Mouse (Mus musculus) spleen, embryonic (tissue): ENCODE results near the gene Cdk5rap3.

ENCODE experiments used
- CTCF ChIA-PET: fragments of 350-600 bp; sonication (Branson Sonifier 250); formaldehyde crosslinking; loops from one replicate; lab custom pipeline; 2022; lab: Charles Lee

Cdk5rap3 gene

DNA sequence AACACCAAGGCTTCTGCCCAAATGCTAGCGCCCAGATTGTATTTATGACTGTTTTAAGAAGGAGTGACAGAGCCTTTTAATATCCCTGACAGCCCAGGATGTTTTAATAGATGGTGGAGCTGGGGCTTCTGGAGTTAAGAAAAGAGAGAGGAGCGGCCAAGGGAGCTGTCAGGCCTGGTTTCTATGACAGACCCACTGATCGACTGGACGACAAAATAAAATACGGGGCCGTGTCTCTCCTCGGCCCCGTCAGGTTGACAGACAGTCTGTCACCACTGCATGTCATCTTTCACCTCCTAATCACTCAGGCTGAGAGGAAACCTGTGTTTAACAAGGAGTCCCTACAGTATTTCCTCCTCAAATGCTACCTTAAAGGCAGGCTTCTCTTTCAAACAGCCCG is 15.0 kb downstream of the Cdk5rap3 start:
- CTCF ChIA-PET = no interaction called here

DNA sequence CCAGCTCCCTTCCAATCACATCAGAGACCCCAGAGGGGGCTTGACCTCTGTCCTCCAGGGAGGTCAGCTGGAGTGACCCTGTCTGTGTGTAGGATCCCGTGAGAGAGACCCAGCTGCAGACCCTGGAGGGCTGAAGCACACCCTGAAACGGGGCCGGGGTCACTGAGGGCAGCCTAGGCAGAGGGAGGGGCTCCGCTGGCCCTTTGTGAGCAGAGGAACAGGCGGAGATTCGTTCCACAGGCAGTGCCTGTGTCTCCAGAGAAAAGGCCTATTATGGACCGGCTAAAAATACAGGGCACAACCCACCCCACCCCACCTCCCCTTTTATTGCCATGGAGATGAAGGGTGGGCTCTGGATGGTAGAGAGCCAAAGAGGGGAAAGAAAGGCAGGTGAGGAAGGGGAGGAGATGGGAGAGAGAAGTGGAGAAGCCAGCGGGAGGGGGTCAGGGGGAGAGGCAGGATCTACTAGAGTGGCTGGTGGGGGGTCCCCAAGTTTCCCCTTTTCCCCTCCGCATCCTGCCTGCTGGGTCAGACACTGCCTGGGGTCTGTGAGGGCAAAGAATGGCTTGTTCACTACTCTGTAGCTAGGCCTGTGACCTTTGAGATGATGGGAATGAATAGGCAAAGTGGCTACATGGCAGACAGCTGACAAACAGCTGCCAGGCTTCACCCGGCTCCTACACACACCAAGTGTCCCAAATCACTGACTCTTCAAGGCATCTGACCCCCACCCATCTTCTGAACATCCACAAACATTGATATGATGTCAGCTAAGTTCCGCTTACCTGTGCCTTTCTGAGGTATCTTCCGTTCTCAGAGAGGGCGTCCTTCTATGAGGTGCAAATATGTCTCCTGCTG is 16.6 kb downstream of the Cdk5rap3 start:
- CTCF ChIA-PET = no interaction called here

GRCm38 (mm10) chr11:96895886-96896285 is 20.4 kb downstream of the Cdk5rap3 start:
- CTCF ChIA-PET = no interaction called here

DNA sequence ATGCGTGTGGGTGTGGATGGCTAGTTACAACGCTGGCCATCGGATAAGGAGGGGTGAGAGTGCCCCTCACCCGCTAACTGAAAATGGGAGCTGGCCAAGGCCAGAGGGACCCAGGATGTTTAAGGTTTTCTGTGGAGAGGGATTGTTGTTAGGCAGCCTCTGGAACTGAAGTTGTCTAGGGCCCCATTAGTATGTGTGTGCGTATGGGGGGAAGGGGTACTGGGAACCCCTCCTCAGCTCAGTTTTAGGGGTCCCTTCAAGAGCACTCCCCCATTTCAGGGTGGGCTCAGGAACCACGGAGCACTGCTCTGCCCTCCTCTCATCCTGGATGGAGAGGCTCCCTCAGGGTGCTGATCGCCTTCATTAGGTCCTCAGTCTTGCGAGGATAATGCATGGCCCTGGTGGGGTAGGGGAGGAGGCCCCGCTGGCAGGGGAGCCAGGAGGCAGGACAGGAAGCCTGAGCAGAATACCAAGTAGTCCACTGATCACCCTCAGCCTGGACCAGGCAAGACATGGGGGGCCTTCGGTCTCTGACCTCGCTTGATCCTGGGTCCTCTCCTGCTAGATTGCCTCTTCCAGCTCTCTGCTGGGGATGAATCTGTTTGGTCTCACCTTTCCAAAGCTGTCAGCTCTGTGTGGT is 23.0 kb downstream of the Cdk5rap3 start:
- CTCF ChIA-PET = no interaction called here

DNA sequence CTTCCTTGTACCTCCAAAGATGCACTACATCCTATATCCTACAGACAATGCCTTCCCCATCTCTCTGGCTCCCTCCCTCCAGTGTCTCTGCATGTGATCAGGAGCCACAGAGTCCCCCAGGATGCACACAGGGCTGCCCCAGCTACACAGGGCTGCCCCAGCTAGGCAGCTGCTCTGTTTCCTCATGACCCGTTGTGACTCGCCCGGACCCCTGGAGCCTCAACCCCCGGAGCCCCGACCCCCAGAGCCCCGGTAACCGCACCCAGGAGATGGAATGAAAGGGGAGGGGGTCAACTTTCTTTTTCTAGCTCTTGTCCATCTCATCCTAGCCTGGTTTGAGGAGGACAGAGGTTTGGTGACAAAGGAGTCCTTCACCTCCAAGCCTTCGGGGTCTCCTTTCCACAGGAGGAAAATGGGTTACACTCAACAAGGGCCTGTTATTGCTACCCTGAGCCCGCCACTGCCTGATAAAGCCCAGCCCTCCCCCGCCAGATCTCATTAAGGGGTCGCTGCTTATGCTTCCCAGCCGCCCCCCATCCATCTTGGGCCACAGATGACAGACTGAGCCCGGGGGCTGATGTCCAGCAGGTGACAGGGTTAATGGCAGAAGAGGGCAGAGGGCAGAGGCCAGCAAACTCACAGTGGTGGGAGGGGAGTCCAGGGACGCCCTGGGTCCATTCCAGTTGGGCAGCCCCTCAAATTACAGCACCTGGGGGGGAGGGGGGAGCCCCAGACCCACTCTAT is 24.3 kb downstream of the Cdk5rap3 start:
- CTCF ChIA-PET = no interaction called here

- CTCF ChIA-PET = no interaction called here
These were observed 29.3 kb downstream of the Cdk5rap3 start for GRCm38 (mm10) chr11:96886942-96887546.

DNA sequence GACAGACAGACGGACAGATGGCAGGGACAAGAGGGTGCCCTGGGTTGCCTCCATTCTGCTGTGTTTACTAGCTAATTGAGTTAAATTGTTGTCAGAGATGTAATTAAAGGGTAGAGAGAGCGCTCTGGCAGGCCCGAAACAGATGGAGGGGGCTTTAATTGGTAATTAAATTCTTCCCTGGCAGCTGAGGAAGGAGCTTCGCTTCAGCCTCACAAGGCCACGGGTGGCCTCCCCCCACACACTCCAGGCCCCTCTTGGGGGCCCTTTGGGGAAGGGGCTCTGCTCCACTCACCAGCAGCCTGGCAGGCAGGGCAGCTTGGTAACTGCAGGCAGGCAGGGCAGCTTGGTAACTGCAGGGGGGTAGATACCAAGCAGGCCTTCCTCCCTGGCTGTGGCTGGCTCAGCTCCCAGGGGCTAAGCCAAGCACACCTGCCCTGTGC is 30.4 kb downstream of the Cdk5rap3 start:
- CTCF ChIA-PET = no interaction called here

GRCm38 (mm10) chr11:96880296-96880695 is 36.0 kb downstream of the Cdk5rap3 start:
- CTCF ChIA-PET = no interaction called here

DNA sequence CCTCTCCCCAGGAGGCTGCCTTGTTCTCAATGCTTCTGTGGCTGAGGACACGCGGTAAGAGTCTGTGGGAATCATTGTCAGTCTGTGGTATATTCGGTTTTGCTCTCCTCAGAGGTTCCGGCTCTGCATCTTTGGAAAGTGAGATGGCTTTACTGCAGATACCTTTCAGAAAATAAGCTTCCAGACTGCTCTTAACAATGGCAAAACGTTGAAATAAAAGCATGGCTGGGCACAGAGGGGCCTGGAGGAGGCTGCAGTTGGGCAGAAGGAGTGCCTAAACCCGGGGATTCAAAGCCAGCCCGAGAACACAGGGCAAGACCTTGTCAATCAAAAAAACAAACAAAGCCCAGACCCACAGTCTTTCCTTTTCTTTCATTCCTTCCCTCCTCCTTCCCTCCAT is 36.9 kb downstream of the Cdk5rap3 start:
- CTCF ChIA-PET = no interaction called here

DNA sequence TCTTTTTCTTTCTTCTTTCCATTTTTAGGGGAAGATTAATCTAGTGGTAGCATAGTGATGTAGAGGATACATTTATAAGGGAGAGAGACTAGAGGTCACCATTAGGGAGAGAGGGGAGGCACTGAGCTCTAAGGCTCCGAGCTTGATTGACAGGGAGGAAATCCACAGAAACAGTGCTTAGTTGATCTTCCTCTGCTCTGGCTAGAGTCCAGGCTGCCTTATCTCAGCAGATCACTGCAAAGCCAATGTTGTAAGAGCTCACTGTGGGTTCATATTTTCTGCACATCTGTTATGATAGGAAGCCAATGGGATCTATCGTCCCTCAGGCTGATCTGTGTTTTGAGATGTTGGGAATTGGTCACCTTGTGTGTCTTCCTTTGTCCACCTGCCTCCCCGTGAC is 37.6 kb downstream of the Cdk5rap3 start:
- CTCF ChIA-PET = interaction anchor here (0.6 kb wide), 1 partner anchor 508 kb away, joined by 3 read pairs; no protein-coding TSS in a partner anchor

GRCm38 (mm10) chr11:96877071-96877470 is 39.2 kb downstream of the Cdk5rap3 start:
- CTCF ChIA-PET = no interaction called here

DNA sequence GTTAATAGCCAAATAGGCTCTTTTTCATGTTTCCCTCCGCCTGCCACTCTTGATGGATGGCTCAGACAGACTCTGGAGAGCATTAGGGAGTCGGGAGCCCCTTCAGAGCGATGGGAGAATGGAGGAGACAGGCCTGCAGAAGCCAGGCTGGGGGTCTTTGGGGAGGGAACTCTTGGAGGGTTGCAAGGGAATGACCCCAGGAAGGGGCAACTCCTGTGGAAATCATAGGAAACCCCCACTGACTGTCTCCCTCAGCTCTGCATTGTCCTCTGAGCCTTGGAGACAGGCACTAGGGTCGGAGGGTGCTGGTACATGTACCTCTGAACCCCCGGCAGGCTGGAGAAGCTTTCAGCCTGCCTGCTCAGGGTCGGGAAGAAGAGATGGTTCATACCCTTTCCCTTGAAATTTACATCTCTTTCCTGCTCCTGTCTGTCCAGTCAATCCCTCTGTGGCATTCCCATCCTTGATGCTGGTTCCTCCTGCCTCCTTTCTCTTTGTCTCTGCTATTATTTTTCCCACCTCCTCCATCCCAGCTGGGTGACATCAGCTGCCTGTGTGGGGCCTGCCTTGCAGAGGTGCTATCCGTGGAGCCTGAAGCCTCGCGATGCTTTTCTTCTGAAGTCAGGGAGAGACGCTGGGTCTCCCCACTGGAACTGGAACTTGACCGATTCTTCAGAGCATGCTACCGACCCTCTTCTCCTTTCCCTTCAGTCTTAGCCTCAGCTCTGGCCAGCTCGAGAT is 39.8 kb downstream of the Cdk5rap3 start:
- CTCF ChIA-PET = no interaction called here

GRCm38 (mm10) chr11:96875745-96876144 is 40.6 kb downstream of the Cdk5rap3 start:
- CTCF ChIA-PET = interaction anchor here (0.6 kb wide), 2 partner anchors 918 to 1093 kb away, joined by 3 read pairs; no protein-coding TSS in a partner anchor

- CTCF ChIA-PET = interaction anchor here (0.6 kb wide), 2 partner anchors 917 to 1093 kb away, joined by 3 read pairs; no protein-coding TSS in a partner anchor
These were observed 41.0 kb downstream of the Cdk5rap3 start for GRCm38 (mm10) chr11:96875270-96875669.

GRCm38 (mm10) chr11:96873601-96874140 is 42.6 kb downstream of the Cdk5rap3 start:
- CTCF ChIA-PET = no interaction called here

DNA sequence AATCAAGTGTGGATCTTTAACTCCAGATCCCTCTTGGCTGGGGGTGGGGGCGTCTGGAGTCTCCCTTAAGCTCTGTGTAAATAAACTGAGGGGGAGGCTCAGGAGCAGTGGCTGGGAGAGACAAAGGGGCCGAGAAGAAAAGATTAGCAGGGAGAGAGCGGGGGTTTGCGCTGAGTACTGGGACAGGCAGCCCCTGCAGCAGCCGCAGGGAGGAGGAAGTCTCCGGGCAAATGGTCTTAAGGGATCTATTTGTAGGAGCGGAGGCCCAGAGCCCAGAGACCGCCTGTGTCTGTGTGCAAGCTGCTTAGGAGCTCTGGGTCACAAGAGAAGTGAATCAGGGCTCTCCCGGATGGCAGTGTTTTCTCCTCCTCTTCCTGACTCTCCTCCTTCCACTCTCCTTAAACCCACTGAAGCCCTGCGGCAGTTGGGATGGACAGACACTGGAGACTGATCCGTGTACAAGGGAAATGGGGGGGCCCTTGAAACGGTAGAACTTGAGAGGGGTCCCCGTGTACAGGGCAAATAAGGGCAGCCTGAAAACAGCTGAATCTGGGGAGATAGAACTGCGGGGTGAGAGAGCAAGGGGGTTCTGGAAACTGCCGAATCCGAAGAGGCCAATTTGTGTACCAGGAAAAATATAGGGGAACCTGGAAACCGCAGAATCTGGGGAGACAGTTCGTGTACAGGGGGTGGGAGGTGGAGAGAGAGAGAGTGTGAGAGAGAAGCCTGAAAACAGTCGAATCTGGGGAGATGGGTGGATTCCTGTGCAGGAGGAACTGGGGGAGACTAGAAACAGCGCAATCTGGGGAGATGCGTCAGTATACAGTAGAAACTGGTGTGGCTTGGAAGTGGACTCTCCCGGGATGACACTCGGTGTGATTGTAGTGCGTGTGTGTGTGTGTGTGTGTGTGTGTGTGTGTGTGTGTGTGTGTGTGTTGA is 43.6 kb downstream of the Cdk5rap3 start:
- CTCF ChIA-PET = no interaction called here

- CTCF ChIA-PET = interaction anchor here (0.6 to 0.7 kb wide), 4 partner anchors 42 to 765 kb away, joined by 3 read pairs; no protein-coding TSS in a partner anchor
These were observed 49.1 kb downstream of the Cdk5rap3 start for GRCm38 (mm10) chr11:96867149-96867548.

- CTCF ChIA-PET = interaction anchor here (1.0 kb wide), 1 partner anchor 89 kb away, joined by 3 read pairs; no protein-coding TSS in a partner anchor
These were observed 52.9 kb downstream of the Cdk5rap3 start for GRCm38 (mm10) chr11:96863206-96863995.
